Mouse (Mus musculus) cerebellum, adult 2 months (tissue): ENCODE data around the gene Lsamp.

Experiments
- CTCF ChIP-seq: fragments of 200-500 bp; IDR thresholded peaks from 2 replicates; pipeline ENCODE4 v1.5.1; 2011; ENCODE audit warnings: low read depth, mild to moderate bottlenecking, control low read depth, low read length, moderate library complexity, borderline replicate concordance; ENCODE audit not compliant: insufficient read depth
- POLR2A ChIP-seq: fragments of 200-500 bp; IDR thresholded peaks from 2 replicates; pipeline ENCODE4 v1.6.1; 2011; ENCODE audit warnings: low read length, control low read depth, borderline replicate concordance; ENCODE audit not compliant: insufficient read depth

DNA sequence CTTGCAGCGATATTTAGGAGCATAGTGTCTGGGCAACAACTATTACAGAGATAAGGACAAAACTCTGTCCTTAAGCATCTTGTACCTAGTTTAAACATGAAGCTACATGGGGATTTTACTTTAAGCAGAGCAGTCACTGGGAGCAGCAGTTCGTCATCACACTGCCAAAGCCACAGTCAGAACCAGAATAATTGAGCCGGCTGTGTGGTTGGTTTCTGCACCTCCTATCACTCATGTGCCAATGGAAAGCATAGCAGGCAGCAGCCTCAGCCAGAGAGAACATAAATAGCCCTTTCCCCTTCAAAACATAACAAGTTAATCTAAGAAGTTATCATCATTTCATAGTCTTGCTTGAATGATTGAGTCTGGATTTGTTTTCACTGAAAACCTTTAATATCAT lies 2075.8 kb downstream of the Lsamp start:
- TF ChIP-seq POLR2A (no peak), CTCF (no peak)
